Mouse (Mus musculus): Measurements from ENCODE around the gene Tenm4. TPM values are rescaled to one million over a fixed set of nuclear protein-coding genes. Genes with fewer than 3 reads are reported as not detected.

Gene Tenm4
- polyA plus RNA-seq, 1 experiment from 2014 or later = 24.0 TPM

- peak overlapping the region; percentile 44; the same call in 1 of the 2 replicates for H3K27ac ChIP-seq
- H3K36me3 ChIP-seq = no peaks in the 10 kb centered on the region
- 16% methylated on average over 13 of the region's 13 CpGs for WGBS
- no peak overlapping the region for H3K9ac ChIP-seq
- H3K4me3 ChIP-seq (replicated peaks) = no peak overlapping the region
- H3K9me3 ChIP-seq = no peaks in the 10 kb centered on the region
- H3K27me3 ChIP-seq (replicated peaks) = no peaks in the 10 kb centered on the region
- H3K4me2 ChIP-seq = no peak overlapping the region
- H3K4me1 ChIP-seq = peaks cover 24% of the 10 kb centered on the region
- ATAC-seq (ENCODE audit: insufficient read depth, low FRiP score, low read depth) = no peak
Measured at GRCm38 (mm10) chr7:96657101-96657830, 486.2 kb downstream of the Tenm4 start.

GRCm38 (mm10) chr7:96657857-96658580 is 487.0 kb downstream of the Tenm4 start:
- Histone ChIP-seq H3K4me3 (replicated peaks) (no peak overlapping the region), H3K4me1 (peaks cover 29% of the 10 kb centered on the region), H3K27me3 (replicated peaks) (no peaks in the 10 kb centered on the region), H3K36me3 (no peaks in the 10 kb centered on the region), H3K27ac (no peak overlapping the region), H3K4me2 (no peak overlapping the region), H3K9ac (no peak overlapping the region), H3K9me3 (no peaks in the 10 kb centered on the region)
- 73% methylated on average over 11 of the region's 11 CpGs for WGBS
- no peak for ATAC-seq (ENCODE audit: insufficient read depth, low FRiP score, low read depth)

- Histone ChIP-seq H3K4me1 (peaks cover 30% of the 10 kb centered on the region), H3K27ac (no peak overlapping the region)
- peak; percentile 84 for ATAC-seq (ENCODE audit: insufficient read depth, low FRiP score, low read depth)
Measured at GRCm38 (mm10) chr7:96660907-96661306, 489.9 kb downstream of the Tenm4 start.

GRCm38 (mm10) chr7:96661352-96662169 is 490.5 kb downstream of the Tenm4 start:
- Histone ChIP-seq H3K9me3 (no peaks in the 10 kb centered on the region), H3K4me3 (replicated peaks) (no peak overlapping the region), H3K27ac (0 out of 2 replicates have a peak overlapping the region, but pooled peaks have one; percentile 35), H3K27me3 (replicated peaks) (no peaks in the 10 kb centered on the region), H3K9ac (no peak overlapping the region), H3K4me1 (peaks cover 28% of the 10 kb centered on the region), H3K4me2 (no peak overlapping the region), H3K36me3 (no peaks in the 10 kb centered on the region)
- WGBS = 36% methylated on average over 12 of the region's 12 CpGs
- ATAC-seq (ENCODE audit: insufficient read depth, low FRiP score, low read depth) = no peak

More at GRCm38 (mm10) chr7:96660907-96661306, 489.9 kb downstream of the Tenm4 start:
- no peaks in the 10 kb centered on the region for H3K9me3 ChIP-seq
- H3K9ac ChIP-seq = no peak overlapping the region
- no peak overlapping the region for H3K4me2 ChIP-seq
- WGBS = 42% methylated on average over 3 of the region's 3 CpGs
- H3K36me3 ChIP-seq = no peaks in the 10 kb centered on the region
- H3K27me3 ChIP-seq (replicated peaks) = no peaks in the 10 kb centered on the region
- H3K4me3 ChIP-seq (replicated peaks) = no peak overlapping the region

GRCm38 (mm10) chr7:96663336-96663735 is 492.3 kb downstream of the Tenm4 start:
- H3K27ac ChIP-seq = peak overlapping the region; percentile 35; the same call in 1 of the 2 replicates
- no peak overlapping the region for H3K4me2 ChIP-seq
- no peak overlapping the region for H3K4me3 ChIP-seq (replicated peaks)
- H3K9ac ChIP-seq = no peak overlapping the region
- no peaks in the 10 kb centered on the region for H3K27me3 ChIP-seq (replicated peaks)
- H3K36me3 ChIP-seq = no peaks in the 10 kb centered on the region
- ATAC-seq (ENCODE audit: insufficient read depth, low FRiP score, low read depth) = no peak
- H3K9me3 ChIP-seq = no peaks in the 10 kb centered on the region
- peaks cover 19% of the 10 kb centered on the region for H3K4me1 ChIP-seq
- WGBS = 63% methylated on average over 7 of the region's 7 CpGs

GRCm38 (mm10) chr7:96666366-96666896 is 495.4 kb downstream of the Tenm4 start:
- no peak overlapping the region for H3K9ac ChIP-seq
- no peaks in the 10 kb centered on the region for H3K9me3 ChIP-seq
- no peak overlapping the region for H3K4me2 ChIP-seq
- peaks cover 12% of the 10 kb centered on the region for H3K4me1 ChIP-seq
- WGBS = 78% methylated on average over 8 of the region's 8 CpGs
- no peaks in the 10 kb centered on the region for H3K36me3 ChIP-seq
- H3K4me3 ChIP-seq (replicated peaks) = no peak overlapping the region
- H3K27ac ChIP-seq = no peak overlapping the region
- no peaks in the 10 kb centered on the region for H3K27me3 ChIP-seq (replicated peaks)
- no peak for ATAC-seq (ENCODE audit: insufficient read depth, low FRiP score, low read depth)

- Histone ChIP-seq H3K36me3 (no peaks in the 10 kb centered on the region), H3K4me2 (no peak overlapping the region), H3K4me1 (peaks cover 5% of the 10 kb centered on the region; the same call in 1 of the 2 replicates), H3K9me3 (no peaks in the 10 kb centered on the region), H3K9ac (no peak overlapping the region), H3K27me3 (replicated peaks) (no peaks in the 10 kb centered on the region), H3K4me3 (replicated peaks) (no peak overlapping the region), H3K27ac (no peak overlapping the region)
- no peak for ATAC-seq (ENCODE audit: insufficient read depth, low FRiP score, low read depth)
- 88% methylated on average over 6 of the region's 6 CpGs for whole genome bisulfite sequencing
Measured at GRCm38 (mm10) chr7:96667688-96668087, 496.6 kb downstream of the Tenm4 start.

GRCm38 (mm10) chr7:96670095-96670494 is 499.0 kb downstream of the Tenm4 start:
- no peak overlapping the region for H3K27ac ChIP-seq
- no peaks in the 10 kb centered on the region for H3K4me1 ChIP-seq
- ATAC-seq (ENCODE audit: insufficient read depth, low FRiP score, low read depth) = no peak
- no peaks in the 10 kb centered on the region for H3K9me3 ChIP-seq
- no peak overlapping the region for H3K9ac ChIP-seq
- no peak overlapping the region for H3K4me3 ChIP-seq (replicated peaks)
- WGBS = 92% methylated on average over 3 of the region's 3 CpGs
- H3K36me3 ChIP-seq = no peaks in the 10 kb centered on the region
- no peak overlapping the region for H3K4me2 ChIP-seq
- H3K27me3 ChIP-seq (replicated peaks) = no peaks in the 10 kb centered on the region

- Histone ChIP-seq H3K9ac (no peak overlapping the region), H3K4me2 (no peak overlapping the region), H3K36me3 (no peaks in the 10 kb centered on the region), H3K9me3 (no peaks in the 10 kb centered on the region), H3K27ac (no peak overlapping the region), H3K4me1 (no peaks in the 10 kb centered on the region; the same call in 1 of the 2 replicates), H3K4me3 (replicated peaks) (no peak overlapping the region), H3K27me3 (replicated peaks) (no peaks in the 10 kb centered on the region)
- no peak for ATAC-seq (ENCODE audit: insufficient read depth, low FRiP score, low read depth)
- 38% methylated on average over 6 of the region's 6 CpGs for WGBS
Measured at GRCm38 (mm10) chr7:96672322-96672914, 501.4 kb downstream of the Tenm4 start.

- Histone ChIP-seq H3K9ac (no peak overlapping the region), H3K4me3 (replicated peaks) (no peak overlapping the region), H3K27ac (no peak overlapping the region), H3K4me2 (no peak overlapping the region), H3K4me1 (no peaks in the 10 kb centered on the region; the same call in 1 of the 2 replicates), H3K36me3 (no peaks in the 10 kb centered on the region), H3K27me3 (replicated peaks) (no peaks in the 10 kb centered on the region), H3K9me3 (no peaks in the 10 kb centered on the region)
- ATAC-seq (ENCODE audit: insufficient read depth, low FRiP score, low read depth) = no peak
- WGBS = 38% methylated on average over 2 of the region's 2 CpGs
Measured at GRCm38 (mm10) chr7:96677082-96677481, 506.0 kb downstream of the Tenm4 start.

- WGBS = 82% methylated on average over 4 of the region's 4 CpGs
- Histone ChIP-seq H3K27me3 (replicated peaks) (no peaks in the 10 kb centered on the region), H3K4me3 (replicated peaks) (no peak overlapping the region), H3K9ac (no peak overlapping the region), H3K27ac (no peak overlapping the region), H3K4me1 (no peaks in the 10 kb centered on the region; the same call in 1 of the 2 replicates), H3K36me3 (no peaks in the 10 kb centered on the region), H3K4me2 (no peak overlapping the region), H3K9me3 (no peaks in the 10 kb centered on the region)
- ATAC-seq (ENCODE audit: insufficient read depth, low FRiP score, low read depth) = no peak
Measured at GRCm38 (mm10) chr7:96678236-96678635, 507.2 kb downstream of the Tenm4 start.

Data from stomach, embryonic 15.5 days (tissue).